Mouse (Mus musculus): ENCODE measurements around the gene Vps11.
"Not testable (repeated sequence)": the region's sequence is repeated elsewhere in the genome, so short reads cannot be mapped to it uniquely, and the experiment has no call there.

Vps11 gene

GRCm38 (mm10) chr9:44335331-44336092, 26.0 kb downstream of the Vps11 start:
- no peak for DNase-seq (ENCODE audit: low spot score)

DNA sequence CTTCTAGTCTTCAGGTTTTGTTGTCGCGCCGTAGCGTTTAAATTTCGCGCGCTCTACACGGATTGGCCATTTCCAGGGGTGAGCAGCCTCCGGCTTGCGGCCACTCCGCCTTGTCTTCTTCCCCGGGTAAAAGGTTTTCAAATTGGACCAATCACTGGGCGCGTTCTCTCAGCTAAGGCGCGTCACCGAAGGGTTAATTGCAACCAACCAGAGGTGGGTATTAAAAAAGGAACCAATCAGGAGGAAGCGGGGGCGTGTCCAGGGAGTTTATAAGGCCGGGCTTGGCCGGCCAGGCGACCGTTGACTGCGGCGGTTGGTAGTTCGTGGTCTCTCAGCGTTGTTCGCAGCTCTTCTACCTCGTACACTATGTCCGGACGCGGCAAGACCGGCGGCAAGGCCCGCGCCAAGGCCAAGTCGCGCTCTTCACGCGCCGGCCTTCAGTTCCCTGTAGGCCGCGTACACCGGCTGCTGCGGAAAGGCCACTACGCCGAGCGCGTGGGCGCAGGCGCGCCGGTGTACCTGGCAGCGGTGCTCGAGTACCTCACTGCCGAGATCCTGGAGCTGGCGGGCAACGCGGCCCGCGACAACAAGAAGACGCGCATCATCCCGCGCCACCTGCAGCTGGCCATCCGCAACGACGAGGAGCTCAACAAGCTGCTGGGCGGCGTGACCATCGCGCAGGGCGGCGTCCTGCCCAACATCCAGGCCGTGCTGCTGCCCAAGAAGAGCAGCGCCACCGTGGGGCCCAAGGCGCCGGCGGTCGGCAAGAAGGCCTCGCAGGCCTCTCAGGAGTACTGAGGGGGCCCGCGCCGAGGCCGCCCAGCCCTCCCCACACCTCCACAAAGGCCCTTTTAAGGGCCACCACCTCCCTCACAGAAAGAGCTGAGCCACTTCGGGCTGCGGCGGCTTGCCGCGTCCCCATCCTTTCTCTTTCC, 26.8 kb downstream of the Vps11 start, which contains the start of gene H2afx:
Gene H2afx, plus strand, starts transcription at position 299 of the 935 bp plus-strand sequence.
- peak; percentile 99 for DNase-seq (ENCODE audit: low spot score)

DNA sequence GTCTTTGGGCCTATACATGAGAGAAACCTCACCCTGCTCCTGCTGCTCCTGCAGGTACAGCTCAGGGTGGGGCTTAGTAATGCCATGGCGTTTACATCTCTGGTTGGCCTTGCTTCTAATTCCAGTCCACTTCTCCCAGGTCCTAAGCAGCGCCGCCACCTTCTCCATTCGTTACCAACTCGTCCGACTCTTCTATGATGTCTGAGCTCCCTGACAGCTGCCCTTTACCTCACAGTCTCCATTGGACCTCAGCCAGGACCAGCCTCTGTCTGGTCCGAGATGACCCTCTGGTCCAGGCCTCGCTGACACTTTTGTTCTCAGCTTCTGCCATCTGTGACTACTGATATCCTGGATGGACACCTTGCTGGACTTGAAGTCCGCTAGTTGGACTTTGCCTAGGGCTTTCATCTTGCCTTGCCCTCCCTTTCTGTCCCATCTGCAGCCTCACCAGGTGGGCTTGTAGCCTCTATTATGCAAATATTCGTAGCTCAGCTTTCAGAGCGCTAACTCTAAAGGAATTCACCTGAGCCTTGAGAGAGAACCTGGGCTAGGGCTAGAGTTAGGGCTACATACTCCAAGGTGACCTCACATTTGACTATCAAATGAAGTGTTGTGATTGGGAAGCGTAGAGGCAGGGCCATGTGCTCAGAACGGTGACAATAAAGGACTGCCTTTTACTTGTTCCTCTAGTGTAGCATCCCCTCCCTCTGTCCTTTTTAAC, 28.4 kb downstream of the Vps11 start:
- DNase-seq (ENCODE audit: low spot score): no peak

DNA sequence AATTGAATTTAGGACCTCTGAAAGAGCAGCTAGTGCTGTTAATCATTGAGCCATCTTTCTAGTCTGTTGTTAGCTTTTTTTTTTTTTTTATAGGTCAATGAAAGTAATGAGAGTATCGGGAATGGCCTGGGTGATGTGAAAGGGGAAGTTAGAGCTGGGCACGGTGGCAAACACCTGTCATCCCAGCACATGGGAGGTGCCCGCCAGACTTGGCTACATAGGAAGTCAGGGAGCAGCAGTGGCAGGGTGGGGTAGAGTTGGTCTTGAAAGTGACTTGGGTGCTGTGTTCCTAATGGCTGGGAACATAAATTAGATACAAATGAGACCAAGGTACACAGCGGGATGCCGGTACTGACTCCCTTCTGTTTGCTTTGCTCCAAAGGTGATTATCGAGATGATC, 30.7 kb downstream of the Vps11 start:
- DNase-seq (ENCODE audit: low spot score): no peak

DNA sequence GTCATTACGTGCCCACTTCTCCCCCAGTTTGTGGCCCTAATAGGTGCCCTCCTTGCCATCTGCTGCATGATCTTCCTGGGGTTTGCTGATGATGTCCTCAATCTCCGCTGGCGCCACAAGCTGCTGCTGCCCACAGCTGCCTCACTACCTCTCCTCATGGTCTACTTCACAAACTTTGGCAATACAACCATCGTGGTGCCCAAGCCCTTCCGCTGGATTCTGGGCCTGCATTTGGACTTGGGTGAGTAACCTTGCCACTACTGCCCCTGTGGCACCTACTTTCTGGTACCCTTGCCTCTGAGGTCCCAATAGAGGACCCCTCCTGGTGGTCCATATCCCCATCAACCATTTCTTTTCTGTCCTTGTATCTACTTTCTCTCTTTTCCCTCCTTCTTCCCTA, 33.5 kb downstream of the Vps11 start:
- no peak for DNase-seq (ENCODE audit: low spot score)

- DNase-seq (ENCODE audit: low spot score): no peak
Observed at GRCm38 (mm10) chr9:44327064-44327711, 34.3 kb downstream of the Vps11 start.

- peak; percentile 78 for DNase-seq (ENCODE audit: low spot score)
Observed at GRCm38 (mm10) chr9:44326371-44327063, 35.0 kb downstream of the Vps11 start.

GRCm38 (mm10) chr9:44325768-44326370, 35.6 kb downstream of the Vps11 start, which contains the start of gene Dpagt1:
Gene Dpagt1 (plus strand): TSS chr9:44326019.
- no peak for DNase-seq (ENCODE audit: low spot score)

- DNase-seq (ENCODE audit: low spot score): not testable (repeated sequence)
Observed at GRCm38 (mm10) chr9:44325032-44325767, 36.3 kb downstream of the Vps11 start.

GRCm38 (mm10) chr9:44324147-44324546, 37.3 kb downstream of the Vps11 start:
- no peak for DNase-seq (ENCODE audit: low spot score)

- DNase-seq (ENCODE audit: low spot score): not testable (repeated sequence)
Observed at GRCm38 (mm10) chr9:44323656-44324055, 37.8 kb downstream of the Vps11 start.

DNA sequence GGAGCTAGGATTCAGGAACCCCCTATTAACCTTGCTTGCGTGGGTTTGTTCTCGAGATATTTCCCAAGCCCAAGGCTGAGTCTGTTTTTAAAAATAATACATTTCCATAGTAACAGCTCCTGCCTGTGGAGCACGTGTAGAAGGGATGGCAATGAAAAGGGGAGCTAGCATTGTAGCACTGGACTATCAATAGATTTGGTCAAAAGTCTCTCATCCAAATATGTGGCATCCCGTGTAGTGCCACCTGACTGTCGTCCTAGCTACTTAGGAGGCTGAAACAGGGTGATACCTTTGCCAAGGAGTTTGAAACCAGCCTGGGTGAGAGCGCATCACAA, 40.7 kb downstream of the Vps11 start:
- peak; percentile 47 for DNase-seq (ENCODE audit: low spot score)

DNA sequence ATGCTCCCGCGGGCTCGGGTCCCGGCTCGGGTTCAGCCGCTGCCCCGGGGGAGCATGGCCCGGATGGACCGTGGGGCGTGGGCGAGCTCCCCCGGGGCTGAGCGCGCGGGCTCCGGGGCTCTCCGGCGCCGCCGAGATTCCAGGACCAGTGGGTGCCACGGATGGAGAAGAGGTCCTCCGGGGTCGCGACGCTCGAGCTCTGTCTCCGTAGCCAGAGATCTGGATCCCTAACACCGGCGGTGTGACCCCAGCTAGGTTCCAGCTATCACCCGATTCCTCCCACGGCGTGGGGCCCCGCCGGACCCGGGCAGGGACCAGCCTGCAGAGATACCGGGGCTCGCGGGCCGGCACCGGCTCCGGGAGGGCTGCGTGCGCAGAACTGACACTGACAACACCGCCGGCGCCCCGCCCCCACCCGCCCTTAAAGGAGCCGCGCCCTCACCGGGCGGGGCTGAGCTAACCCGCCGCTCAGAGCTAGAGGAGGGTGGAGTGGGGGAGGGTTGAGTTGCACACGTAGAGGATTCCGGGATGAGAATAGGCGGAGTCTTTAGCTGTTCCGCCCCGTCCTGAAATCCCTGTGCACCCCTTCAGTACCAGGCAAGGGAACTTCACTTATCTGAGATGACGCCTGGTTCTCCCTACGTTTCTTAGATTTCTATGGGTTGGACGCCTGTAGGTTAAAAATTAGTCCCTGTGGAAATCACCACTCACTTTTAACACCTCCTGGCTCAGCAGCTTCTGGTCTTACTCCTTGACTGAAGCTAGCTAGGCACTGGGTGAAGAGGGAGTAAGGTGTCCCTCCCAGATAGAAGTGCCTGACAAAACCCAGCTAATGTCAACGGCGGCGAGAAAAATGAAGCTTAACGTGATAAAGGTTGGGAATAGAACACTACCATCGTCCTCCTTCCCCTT, 41.3 kb downstream of the Vps11 start, which contains the start of gene C2cd2l:
Gene C2cd2l, minus strand, starts transcription at position 399 of the 912 bp plus-strand sequence.
- DNase-seq (ENCODE audit: low spot score): peak; percentile 84

- DNase-seq (ENCODE audit: low spot score): no peak
Observed at GRCm38 (mm10) chr9:44319105-44319886, 42.2 kb downstream of the Vps11 start.

GRCm38 (mm10) chr9:44318826-44319095, 42.7 kb downstream of the Vps11 start:
- no peak for DNase-seq (ENCODE audit: low spot score)

- DNase-seq (ENCODE audit: low spot score): no peak
Observed at GRCm38 (mm10) chr9:44318076-44318825, 43.2 kb downstream of the Vps11 start.

- DNase-seq (ENCODE audit: low spot score): no peak
Observed at GRCm38 (mm10) chr9:44317452-44317851, 44.0 kb downstream of the Vps11 start.

DNA sequence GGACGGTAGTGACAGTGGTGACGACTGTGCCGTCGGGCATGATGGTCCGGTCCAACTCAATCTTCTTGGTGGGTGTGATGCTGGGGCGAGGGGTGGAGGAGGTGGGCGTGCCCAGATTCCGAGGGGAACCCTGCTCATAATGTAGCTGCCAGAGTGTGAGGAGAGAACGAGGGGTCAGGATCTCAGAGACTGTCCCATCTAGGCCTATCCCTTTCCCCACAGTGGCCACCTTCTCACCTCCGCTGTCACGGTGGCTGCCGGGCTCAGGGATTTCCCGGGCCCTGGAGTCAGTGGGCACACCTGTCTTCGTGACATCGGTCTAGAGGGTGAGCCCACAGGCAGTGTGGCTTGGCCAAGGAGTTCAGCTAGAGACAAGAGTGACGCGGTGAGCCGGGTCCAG, 46.6 kb downstream of the Vps11 start:
- no peak for DNase-seq (ENCODE audit: low spot score)
